Mouse (Mus musculus): ENCODE measurements at regions not wholly inside any gene's neighbourhood (a gene's known extent, or its start where the extent isn't known, plus 50 kb on each side); places are given as distances from the start of the nearest gene placed in this dataset.
"Not testable (repeated sequence)": the region's sequence is repeated elsewhere in the genome, so short reads cannot be mapped to it uniquely, and the experiment has no call there.

DNA sequence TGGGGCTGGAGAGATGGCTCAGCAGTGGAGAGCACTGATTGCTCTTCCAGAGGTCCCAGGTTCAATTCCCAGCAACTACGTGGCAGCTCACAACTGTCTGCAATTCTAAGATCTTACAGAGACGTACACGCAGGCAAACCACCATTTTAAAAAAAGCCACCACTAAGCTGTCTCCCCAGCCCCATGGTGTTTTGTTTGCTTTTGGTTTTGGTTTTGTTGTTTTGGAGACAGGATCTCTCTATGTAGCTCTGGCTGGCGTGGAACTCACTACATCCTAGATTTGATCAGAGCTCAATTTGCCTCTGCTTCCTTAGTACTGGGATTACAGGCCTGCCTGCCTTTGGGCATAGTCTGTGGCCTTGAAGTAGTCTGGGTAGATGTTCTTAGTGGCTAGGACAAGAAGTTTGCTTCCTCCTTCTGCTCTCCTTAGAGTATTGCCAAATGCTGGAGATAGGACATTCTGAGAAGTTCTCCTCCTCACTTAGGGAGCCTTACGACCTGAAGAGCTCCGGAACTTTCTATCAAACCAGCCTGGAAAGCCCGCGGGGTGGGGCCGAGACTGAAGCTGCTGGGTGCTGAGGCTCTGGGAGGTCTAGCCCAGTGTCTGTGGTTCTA lies 495.4 kb upstream of the Chrm3 start:
- DNase-seq (ENCODE audit: low spot score in 2 of 2) = not testable (repeated sequence)

DNA sequence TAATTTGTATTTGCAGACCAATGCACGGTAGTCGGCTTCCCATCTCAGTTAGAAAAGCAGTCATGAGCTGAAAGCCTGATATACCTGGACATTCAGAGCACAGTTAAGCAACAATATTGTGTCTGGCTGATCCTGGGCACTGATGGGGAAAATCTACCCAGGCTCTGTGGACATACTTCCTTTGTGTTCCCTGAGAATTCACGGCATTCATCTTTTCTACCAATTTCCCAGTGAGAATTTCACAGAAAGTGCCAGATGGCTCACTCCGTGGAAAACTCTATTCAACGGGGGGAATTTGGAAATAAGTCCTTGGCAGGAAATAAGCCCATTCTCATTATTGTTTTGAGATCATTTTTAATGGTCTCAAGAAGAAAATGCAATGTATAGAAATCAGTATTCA lies 484.6 kb upstream of the Chrm3 start:
- no peak for DNase-seq (ENCODE audit: low spot score in 2 of 2)

DNA sequence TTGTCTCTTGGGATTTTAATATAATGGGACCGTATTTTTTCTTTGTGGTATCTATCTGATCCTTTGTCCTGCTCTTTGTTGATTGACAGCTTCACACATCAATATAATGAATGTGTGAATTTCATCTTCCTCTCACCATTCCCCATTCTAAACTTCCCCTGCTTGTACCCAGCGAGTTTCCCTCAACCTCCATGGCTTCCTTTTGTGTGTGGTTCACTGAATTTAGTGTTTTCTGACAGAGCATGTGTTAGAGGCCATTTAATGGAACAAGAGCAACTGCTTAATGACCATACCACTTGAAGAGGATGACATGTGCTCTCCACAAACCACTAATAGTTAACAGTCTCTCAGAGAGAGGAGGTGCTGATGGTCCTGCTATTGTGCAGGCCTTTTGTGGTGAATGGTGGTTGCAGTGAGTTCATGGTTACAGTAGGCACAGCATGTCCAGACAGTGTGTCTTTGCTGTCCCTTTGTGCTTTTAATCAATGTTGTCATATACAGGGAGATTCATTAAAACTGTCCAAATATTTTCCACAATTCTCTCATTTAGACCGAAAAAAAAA lies 438.8 kb upstream of the Chrm3 start:
- DNase-seq (ENCODE audit: low spot score in 2 of 2) = no peak

Data from right cerebral cortex, adult 2 months (tissue).